Mouse (Mus musculus) midbrain, postnatal 0 days (tissue): ENCODE results near the gene Ncoa3. TPM values are rescaled to one million over a fixed set of nuclear protein-coding genes. Genes with fewer than 3 reads are reported as not detected.

Experiments used
- ATAC-seq: fragments of 200-750 bp; cut with Nextera tagmentation; 2 replicates; pipeline ENCODE4 v1.8.0; 2017; ENCODE audit warnings: moderate number of reproducible peaks, mild to moderate bottlenecking, moderate TSS enrichment, moderate library complexity; ENCODE audit not compliant: low FRiP score
- DNase-seq: peaks from one replicate; pipeline ENCODE4 v3.0.0-alpha.2; 2015; ENCODE audit warnings: low spot score
- H3K27ac ChIP-seq: fragments of 300-500 bp; sonication (generic); 2 replicates; pipeline ENCODE4 v1.5.1; 2014; ENCODE audit warnings: low read depth, mild to moderate bottlenecking, low read length, mixed read lengths
- H3K27me3 ChIP-seq: fragments of 300-500 bp; sonication (generic); 2 replicates; pipeline ENCODE4 v1.6.1; 2014; ENCODE audit warnings: low read length, control low read depth, mixed read lengths; ENCODE audit not compliant: insufficient read depth
- H3K36me3 ChIP-seq: fragments of 300-500 bp; sonication (generic); 2 replicates; pipeline ENCODE4 v1.6.1; 2014; ENCODE audit warnings: low read length, control low read depth, mixed read lengths; ENCODE audit not compliant: insufficient read depth
- H3K4me1 ChIP-seq: fragments of 300-500 bp; sonication (generic); 2 replicates; pipeline ENCODE4 v1.6.1; 2014; ENCODE audit warnings: mild to moderate bottlenecking, control low read depth, antibody characterized with exemption, low read length, mixed read lengths; ENCODE audit not compliant: insufficient read depth
- H3K4me2 ChIP-seq: fragments of 300-500 bp; sonication (generic); 2 replicates; pipeline ENCODE4 v1.6.1; 2014; ENCODE audit warnings: low read depth, mild to moderate bottlenecking, low read length, mixed read lengths; ENCODE audit not compliant: poor library complexity, severe bottlenecking
- H3K4me3 ChIP-seq: fragments of 300-500 bp; sonication (generic); 2 replicates; pipeline ENCODE4 v1.5.1; 2014; ENCODE audit warnings: low read depth, mild to moderate bottlenecking, low read length, moderate library complexity
- H3K9ac ChIP-seq: fragments of 300-500 bp; sonication (generic); replicated peaks from 2 replicates; pipeline ENCODE4 v1.6.1; 2014; ENCODE audit warnings: mild to moderate bottlenecking, low read length, moderate library complexity, mixed read lengths; ENCODE audit not compliant: poor library complexity, severe bottlenecking
- H3K9me3 ChIP-seq: fragments of 300-500 bp; sonication (generic); 2 replicates; pipeline ENCODE4 v1.6.1; 2016; ENCODE audit warnings: low read length, control low read depth
- CTCF ChIP-seq: IDR thresholded peaks from 2 replicates; pipeline ENCODE4 v1.5.1; 2016; ENCODE audit warnings: antibody characterized with exemption, mild to moderate bottlenecking
- WGBS: fragments of 180-500 bp; shearing (Covaris S2); extraction: QIAGEN DNeasy Blood & Tissue Kit; methylation state at CpG from one replicate; pipeline ENCODE4 v1.1.7; 2014; 5-methylcytosine and 5-hydroxymethylcytosine counted together
- polyA plus RNA-seq: library from polyadenylated mRNA; unstranded; fragments of >200 nt; fragmentation: Nextera tagmentation; extraction: Ambion mirVana; gene quantifications from 2 replicates; pipeline ENCODE4 v1.2.1, GENCODE M21; 2015
- total RNA-seq: library from RNA; depleted of rRNA; stranded (reverse); fragments of >200 nt; gene quantifications from 2 replicates; pipeline ENCODE4 v1.2.3, GENCODE M21; 2014

The Ncoa3 gene
- total and polyA plus RNA-seq, 2 experiments from 2014 or later = 14.9 to 40.9 TPM

DNA sequence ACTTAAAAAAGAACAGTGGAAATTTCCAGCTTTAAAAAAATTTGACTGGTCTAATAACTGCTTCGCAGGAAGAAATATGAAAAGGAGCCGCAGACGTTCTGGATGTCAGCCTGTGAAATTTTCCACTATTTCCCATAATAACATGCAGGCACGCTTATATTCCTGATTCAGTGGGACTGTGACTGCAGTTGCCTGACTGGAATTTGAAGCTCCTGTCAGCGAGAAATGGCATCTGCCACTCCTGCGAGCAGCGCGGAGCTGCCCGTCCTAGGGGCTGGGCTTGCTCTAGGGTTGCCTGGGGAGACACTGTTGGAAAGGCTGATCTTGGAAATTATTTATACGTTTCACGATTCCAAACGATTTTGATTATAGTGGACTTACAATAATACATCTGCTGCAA, 17.9 kb downstream of the Ncoa3 start:
- Histone ChIP-seq H3K27ac (peak overlapping the region; percentile 47), H3K27me3 (no peaks in the 10 kb centered on the region), H3K4me3 (no peak overlapping the region), H3K36me3 (no peaks in the 10 kb centered on the region), H3K9ac (no peak overlapping the region), H3K4me2 (no peak overlapping the region; the same call in 1 of the 2 replicates), H3K9me3 (no peaks in the 10 kb centered on the region), H3K4me1 (peaks cover 3% of the 10 kb centered on the region; the same call in 1 of the 2 replicates)
- DNase-seq = peak; percentile 16
- no peak for TF ChIP-seq CTCF
- WGBS = 32% methylated on average over 12 of the region's 12 CpGs
- no peak for ATAC-seq

DNA sequence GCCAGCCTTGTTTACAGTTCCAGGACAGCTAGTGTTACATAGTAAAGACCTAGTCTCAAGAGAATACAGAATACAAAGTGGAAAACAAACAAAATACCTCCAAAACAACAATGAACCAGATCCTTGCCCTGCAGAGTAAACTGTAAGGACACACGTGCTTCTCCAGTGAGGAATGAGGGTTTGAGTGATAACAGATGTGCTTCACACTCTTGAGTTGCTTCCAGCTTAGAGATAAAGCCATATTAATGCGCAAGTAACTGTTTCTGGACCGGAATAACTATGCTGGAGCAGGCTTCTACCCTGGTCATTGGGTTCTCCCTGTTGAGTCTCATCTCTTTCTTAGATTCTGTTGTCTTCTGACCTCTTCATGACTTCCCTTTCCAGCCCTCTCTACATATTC, 19.0 kb downstream of the Ncoa3 start:
- H3K4me1 ChIP-seq = peaks cover 3% of the 10 kb centered on the region; the same call in 1 of the 2 replicates
- H3K9ac ChIP-seq = no peak overlapping the region
- H3K4me2 ChIP-seq = no peak overlapping the region
- H3K36me3 ChIP-seq = no peaks in the 10 kb centered on the region
- whole genome bisulfite sequencing = 74% methylated on average over 3 of the region's 3 CpGs
- DNase-seq (no peak), ATAC-seq (no peak)
- H3K4me3 ChIP-seq = no peak overlapping the region
- H3K9me3 ChIP-seq = no peaks in the 10 kb centered on the region
- H3K27ac ChIP-seq = no peak overlapping the region
- TF ChIP-seq CTCF = no peak
- no peaks in the 10 kb centered on the region for H3K27me3 ChIP-seq

DNA sequence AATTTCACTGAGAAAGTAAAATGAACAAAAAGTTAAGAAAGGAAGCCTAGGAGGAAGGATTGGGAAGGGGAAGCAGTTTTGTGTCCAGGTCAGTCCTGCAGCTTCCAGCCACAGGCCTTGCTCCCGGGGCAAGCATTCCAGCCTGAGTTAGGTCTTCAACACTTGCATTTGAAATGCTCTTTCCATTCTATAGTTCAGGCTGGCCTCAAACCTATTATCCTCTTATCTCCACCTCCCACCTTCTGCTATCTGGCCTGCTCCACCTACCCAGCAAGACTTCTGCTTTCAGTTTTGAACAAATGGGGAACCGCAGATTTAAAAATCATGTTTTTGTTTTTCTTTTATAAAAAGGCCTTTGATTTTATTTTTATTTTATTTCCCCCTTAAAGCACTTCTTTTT, 19.7 kb downstream of the Ncoa3 start:
- no peak for TF ChIP-seq CTCF
- 0 out of 2 replicates have a peak overlapping the region, but pooled peaks have one; percentile 18 for H3K27ac ChIP-seq
- H3K27me3 ChIP-seq = no peaks in the 10 kb centered on the region
- no peaks in the 10 kb centered on the region for H3K36me3 ChIP-seq
- no peak for DNase-seq
- no peak overlapping the region for H3K4me2 ChIP-seq
- no peaks in the 10 kb centered on the region for H3K9me3 ChIP-seq
- H3K9ac ChIP-seq = no peak overlapping the region
- WGBS = 58% methylated on average over 2 of the region's 2 CpGs
- no peak for ATAC-seq
- no peak overlapping the region for H3K4me3 ChIP-seq
- H3K4me1 ChIP-seq = peaks cover 3% of the 10 kb centered on the region; the same call in 1 of the 2 replicates

DNA sequence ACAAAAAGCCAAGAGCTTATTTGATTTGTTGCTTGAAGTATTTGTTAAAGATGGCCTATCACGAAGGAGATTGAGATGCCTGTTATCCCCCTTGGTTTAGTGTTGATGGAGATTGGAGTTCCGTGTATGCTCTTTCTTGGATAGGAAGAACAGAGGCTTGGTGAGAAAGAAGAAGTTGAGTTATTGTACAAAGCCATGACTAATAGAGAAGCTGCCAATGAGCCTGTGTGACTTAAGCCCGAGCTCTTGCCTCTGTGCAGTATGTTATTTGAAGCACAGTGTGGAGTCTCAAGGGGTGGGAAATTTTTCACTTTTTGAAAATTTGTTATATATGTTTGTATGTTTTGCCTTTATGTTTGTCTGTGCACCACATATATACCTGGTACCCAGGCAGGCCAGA, 26.3 kb downstream of the Ncoa3 start:
- Histone ChIP-seq H3K4me2 (no peak overlapping the region), H3K4me3 (no peak overlapping the region), H3K36me3 (no peaks in the 10 kb centered on the region), H3K4me1 (peaks cover 20% of the 10 kb centered on the region), H3K27ac (no peak overlapping the region), H3K27me3 (no peaks in the 10 kb centered on the region), H3K9me3 (no peaks in the 10 kb centered on the region), H3K9ac (no peak overlapping the region)
- no peak for ATAC-seq
- 83% methylated on average over 3 of the region's 3 CpGs for WGBS
- no peak for TF ChIP-seq CTCF
- no peak for DNase-seq

DNA sequence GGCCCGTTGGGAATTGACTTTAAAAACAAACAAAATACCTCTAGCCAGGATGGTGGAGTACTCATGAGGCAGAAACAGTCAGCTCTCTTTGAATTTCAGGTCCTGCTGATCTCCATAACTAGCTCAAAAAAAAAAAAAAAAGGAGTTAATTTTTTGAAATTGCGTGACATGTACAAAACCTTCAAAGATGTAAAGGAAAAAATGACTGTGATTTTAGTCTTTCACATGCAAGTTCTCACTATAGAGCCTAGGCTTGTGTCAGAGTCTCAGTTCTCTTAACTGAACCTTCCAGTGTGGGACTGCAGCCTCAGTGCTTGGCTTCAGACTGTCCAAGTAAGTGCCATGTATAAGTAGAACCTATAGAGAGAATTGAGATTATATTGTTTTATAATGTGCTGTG, 27.6 kb downstream of the Ncoa3 start:
- Histone ChIP-seq H3K4me1 (peaks cover 20% of the 10 kb centered on the region), H3K9me3 (no peaks in the 10 kb centered on the region), H3K36me3 (no peaks in the 10 kb centered on the region), H3K9ac (no peak overlapping the region), H3K27me3 (no peaks in the 10 kb centered on the region), H3K4me3 (no peak overlapping the region), H3K27ac (no peak overlapping the region), H3K4me2 (no peak overlapping the region)
- TF ChIP-seq CTCF = no peak
- no peak for ATAC-seq
- DNase-seq = no peak
- WGBS = 82% methylated on average over 2 of the region's 2 CpGs

DNA sequence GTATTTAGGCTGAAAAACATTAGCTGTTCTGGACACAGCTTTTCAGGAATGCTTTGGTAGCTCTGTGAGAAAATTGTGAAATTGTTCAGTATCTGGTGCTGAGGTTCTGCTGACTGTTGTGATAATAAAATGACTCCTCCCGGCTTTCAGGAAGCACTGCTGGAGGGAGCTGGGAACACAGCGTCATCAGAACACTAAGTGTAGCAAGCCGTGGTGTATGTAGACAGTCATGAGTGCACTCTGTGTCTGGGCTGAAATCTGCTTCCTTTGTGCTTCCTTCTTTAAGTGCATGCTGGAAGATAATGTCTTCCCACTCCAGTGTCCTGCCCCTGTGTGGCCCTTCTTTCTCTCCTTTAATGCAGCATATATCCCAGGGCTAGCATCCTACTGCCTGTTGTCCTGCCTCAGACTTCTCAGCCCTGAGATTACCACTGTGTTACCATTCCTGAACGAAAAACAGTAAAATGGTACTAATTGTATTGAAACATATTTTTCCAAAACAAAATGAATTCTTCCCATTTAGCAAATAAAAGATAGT, 28.7 kb downstream of the Ncoa3 start:
- peak; percentile 69; the same call in 1 of the 2 replicates for ATAC-seq
- Histone ChIP-seq H3K27ac (peak overlapping the region; percentile 88), H3K9ac (no peak overlapping the region), H3K4me3 (no peak overlapping the region), H3K4me2 (no peak overlapping the region; the same call in 1 of the 2 replicates), H3K4me1 (peaks cover 23% of the 10 kb centered on the region), H3K36me3 (no peaks in the 10 kb centered on the region), H3K27me3 (no peaks in the 10 kb centered on the region), H3K9me3 (no peaks in the 10 kb centered on the region)
- TF ChIP-seq CTCF = no peak
- WGBS = 5% methylated on average over 4 of the region's 4 CpGs
- DNase-seq = peak; percentile 57
